Mouse (Mus musculus) kidney, embryonic 15.5 days (tissue): ENCODE data around the gene Fgfr2. TPM values are rescaled to one million over a fixed set of nuclear protein-coding genes. Genes with fewer than 3 reads are reported as not detected.

ENCODE experiments used
- ATAC-seq: fragments of 200-750 bp; cut with Nextera tagmentation; replicated peaks from 2 replicates; pipeline ENCODE4 v1.8.0; 2017; ENCODE audit warnings: moderate TSS enrichment; ENCODE audit not compliant: low FRiP score
- H3K27ac ChIP-seq: fragments of 300-500 bp; sonication (generic); 2 replicates; pipeline ENCODE4 v1.5.1; 2015; ENCODE audit warnings: mild to moderate bottlenecking, inconsistent platforms
- H3K27me3 ChIP-seq: fragments of 300-500 bp; sonication (generic); 2 replicates; pipeline ENCODE4 v1.6.1; 2015; ENCODE audit warnings: inconsistent platforms
- H3K36me3 ChIP-seq: fragments of 300-500 bp; sonication (generic); 2 replicates; pipeline ENCODE4 v1.6.1; 2015; ENCODE audit warnings: inconsistent platforms
- H3K4me1 ChIP-seq: fragments of 300-500 bp; sonication (generic); 2 replicates; pipeline ENCODE4 v1.6.1; 2015; ENCODE audit warnings: inconsistent platforms
- H3K4me2 ChIP-seq: fragments of 300-500 bp; sonication (generic); 2 replicates; pipeline ENCODE4 v1.6.1; 2015; ENCODE audit warnings: moderate library complexity, mild to moderate bottlenecking, inconsistent platforms
- H3K4me3 ChIP-seq: fragments of 300-500 bp; sonication (generic); replicated peaks from 2 replicates; pipeline ENCODE4 v1.5.1; 2015; ENCODE audit warnings: mild to moderate bottlenecking, inconsistent platforms
- H3K9ac ChIP-seq: fragments of 300-500 bp; sonication (generic); 2 replicates; pipeline ENCODE4 v1.6.1; 2015; ENCODE audit warnings: mild to moderate bottlenecking, inconsistent platforms
- H3K9me3 ChIP-seq: fragments of 300-500 bp; sonication (generic); replicated peaks from 2 replicates; pipeline ENCODE4 v1.6.1; 2016; ENCODE audit warnings: inconsistent platforms
- WGBS: fragments of 180-500 bp; shearing (Covaris S2); methylation state at CpG from one replicate; pipeline ENCODE4 v1.1.7; 2015; ENCODE audit warnings: mixed read lengths; 5-methylcytosine and 5-hydroxymethylcytosine counted together
- polyA plus RNA-seq: library from polyadenylated mRNA; unstranded; fragments of >200 nt; fragmentation: Nextera tagmentation; extraction: Ambion mirVana; gene quantifications from 2 replicates; pipeline ENCODE4 v1.2.1, GENCODE M21; 2015

Fgfr2 gene
- polyA plus RNA-seq, 1 experiment from 2014 or later, result 104 TPM

- no peak overlapping the region for H3K9ac ChIP-seq
- WGBS, result 7% methylated on average over 8 of the region's 8 CpGs
- no peak for ATAC-seq
- no peak overlapping the region for H3K4me3 ChIP-seq
- H3K27ac ChIP-seq, result no peak overlapping the region
- no peaks in the 10 kb centered on the region for H3K36me3 ChIP-seq
- peaks cover 30% of the 10 kb centered on the region; the same call in 1 of the 2 replicates for H3K27me3 ChIP-seq
- H3K4me1 ChIP-seq, result no peaks in the 10 kb centered on the region
- no peak overlapping the region for H3K4me2 ChIP-seq
- no peaks in the 10 kb centered on the region for H3K9me3 ChIP-seq
Observed at GRCm38 (mm10) chr7:132213460-132213859, 909.7 kb downstream of the Fgfr2 start.

DNA sequence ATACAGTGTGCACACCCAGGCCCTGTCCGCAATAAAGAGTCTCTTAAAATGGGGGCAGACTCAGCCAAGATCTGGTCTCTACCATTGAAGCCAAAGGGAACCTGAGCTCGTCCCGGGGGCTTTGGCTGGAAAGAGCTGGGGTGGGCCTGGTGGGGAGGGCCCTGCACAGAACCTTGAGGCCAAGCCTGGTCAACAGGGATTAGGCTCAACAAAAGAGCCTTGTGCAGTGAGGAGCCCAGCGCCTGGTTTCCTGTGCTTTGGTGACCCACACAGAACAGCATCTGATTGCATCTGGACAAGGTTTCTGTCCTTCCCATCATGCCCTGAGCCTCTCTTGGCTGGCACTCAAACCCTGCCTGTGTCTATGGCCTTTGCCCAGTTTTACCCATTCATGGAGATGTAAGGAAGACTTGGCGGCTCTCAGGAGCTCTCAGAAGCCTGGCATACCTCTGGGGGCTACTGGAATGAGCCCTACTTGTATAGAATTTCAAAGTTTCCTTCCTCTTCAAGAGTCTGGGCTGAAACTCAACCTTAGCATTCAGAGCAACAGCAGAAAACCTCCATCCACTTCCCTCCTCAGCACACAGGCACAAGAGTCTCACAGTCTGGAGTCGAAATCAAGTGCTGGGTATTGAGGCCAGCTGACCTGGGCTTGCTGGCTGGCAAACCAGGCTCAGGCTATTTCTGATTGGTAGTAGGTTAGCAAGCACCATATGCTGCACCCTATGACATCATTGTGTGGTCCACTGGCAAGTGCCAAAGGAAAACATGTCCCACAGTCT, 911.0 kb downstream of the Fgfr2 start:
- Histone ChIP-seq H3K4me1 (no peaks in the 10 kb centered on the region), H3K27ac (no peak overlapping the region), H3K9ac (no peak overlapping the region), H3K9me3 (no peaks in the 10 kb centered on the region), H3K36me3 (no peaks in the 10 kb centered on the region), H3K4me3 (no peak overlapping the region), H3K27me3 (peaks cover 30% of the 10 kb centered on the region; the same call in 1 of the 2 replicates), H3K4me2 (no peak overlapping the region)
- WGBS, result 82% methylated on average over 6 of the region's 6 CpGs
- ATAC-seq, result no peak

GRCm38 (mm10) chr7:132210616-132211015, 912.5 kb downstream of the Fgfr2 start:
- no peak overlapping the region for H3K27ac ChIP-seq
- no peak for ATAC-seq
- H3K4me2 ChIP-seq, result no peak overlapping the region
- no peaks in the 10 kb centered on the region for H3K36me3 ChIP-seq
- H3K4me3 ChIP-seq, result no peak overlapping the region
- no peaks in the 10 kb centered on the region for H3K4me1 ChIP-seq
- 90% methylated on average over 5 of the region's 5 CpGs for WGBS
- peaks cover 28% of the 10 kb centered on the region; the same call in 1 of the 2 replicates for H3K27me3 ChIP-seq
- H3K9me3 ChIP-seq, result no peaks in the 10 kb centered on the region
- no peak overlapping the region for H3K9ac ChIP-seq

- ATAC-seq, result no peak
- Histone ChIP-seq H3K27me3 (peaks cover 22% of the 10 kb centered on the region; the same call in 1 of the 2 replicates), H3K4me2 (no peak overlapping the region), H3K27ac (no peak overlapping the region), H3K36me3 (no peaks in the 10 kb centered on the region), H3K9me3 (no peaks in the 10 kb centered on the region), H3K4me1 (peaks cover 3% of the 10 kb centered on the region), H3K4me3 (no peak overlapping the region), H3K9ac (no peak overlapping the region)
- WGBS, result 79% methylated on average over 9 of the region's 9 CpGs
Observed at GRCm38 (mm10) chr7:132208946-132209651, 914.1 kb downstream of the Fgfr2 start.

GRCm38 (mm10) chr7:132204073-132204612, 919.0 kb downstream of the Fgfr2 start:
- peaks cover 6% of the 10 kb centered on the region for H3K4me1 ChIP-seq
- no peak overlapping the region for H3K4me2 ChIP-seq
- no peaks in the 10 kb centered on the region for H3K36me3 ChIP-seq
- H3K4me3 ChIP-seq, result no peak overlapping the region
- H3K27me3 ChIP-seq, result peaks cover 19% of the 10 kb centered on the region; the same call in 1 of the 2 replicates
- H3K27ac ChIP-seq, result 0 out of 2 replicates have a peak overlapping the region, but pooled peaks have one; percentile 0
- no peak overlapping the region for H3K9ac ChIP-seq
- 5% methylated on average over 1 of the region's 1 CpGs for WGBS
- peak; percentile 60; the same call in 1 of the 2 replicates for ATAC-seq
- no peaks in the 10 kb centered on the region for H3K9me3 ChIP-seq

DNA sequence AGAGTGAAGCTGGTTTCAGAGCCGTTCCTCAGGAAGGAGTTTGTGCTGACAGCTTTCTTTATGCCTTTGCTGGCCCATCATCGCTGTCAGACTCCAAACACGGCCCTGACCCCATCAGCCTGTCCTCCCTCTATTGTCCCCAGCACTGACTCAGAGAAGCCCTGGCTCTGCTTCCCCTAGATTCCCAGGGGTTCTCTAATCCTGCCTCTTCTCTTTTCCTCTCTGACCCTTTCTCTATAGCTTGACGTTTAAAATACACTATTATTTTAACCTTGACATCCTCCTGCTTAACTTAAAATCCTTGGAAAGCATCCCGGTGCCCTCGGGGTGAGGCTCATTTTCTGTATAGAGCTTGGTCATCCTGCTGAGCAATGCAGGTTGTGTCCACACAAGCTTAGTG, 923.5 kb downstream of the Fgfr2 start:
- Histone ChIP-seq H3K27me3 (peaks cover 23% of the 10 kb centered on the region; the same call in 1 of the 2 replicates), H3K9ac (no peak overlapping the region), H3K27ac (no peak overlapping the region), H3K4me1 (peaks cover 6% of the 10 kb centered on the region), H3K9me3 (no peaks in the 10 kb centered on the region), H3K4me3 (no peak overlapping the region), H3K4me2 (no peak overlapping the region), H3K36me3 (no peaks in the 10 kb centered on the region)
- ATAC-seq, result no peak
- 19% methylated on average over 6 of the region's 6 CpGs for WGBS

DNA sequence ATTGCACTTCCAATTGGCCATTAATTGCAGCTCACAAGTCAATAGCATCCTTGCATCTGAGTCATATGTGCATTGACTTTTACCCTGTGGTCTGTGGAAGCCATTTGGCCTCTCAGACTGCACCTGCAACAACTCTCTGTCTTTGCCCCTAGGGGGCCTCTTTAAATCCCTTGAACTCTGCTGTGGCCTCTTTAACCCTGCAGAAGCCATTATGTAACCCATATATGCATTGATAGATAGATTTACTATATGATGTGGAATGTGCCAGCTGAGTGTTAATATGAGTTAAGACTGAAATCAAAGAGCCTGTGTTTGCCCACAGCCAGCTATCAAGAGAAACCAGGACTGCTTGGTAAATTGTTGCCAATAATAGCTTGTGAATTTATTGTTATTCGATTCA, 924.3 kb downstream of the Fgfr2 start:
- H3K4me2 ChIP-seq, result no peak overlapping the region
- no peak overlapping the region for H3K4me3 ChIP-seq
- 85% methylated on average over 1 of the region's 1 CpGs for WGBS
- H3K27me3 ChIP-seq, result peaks cover 23% of the 10 kb centered on the region; the same call in 1 of the 2 replicates
- no peak overlapping the region for H3K9ac ChIP-seq
- no peaks in the 10 kb centered on the region for H3K4me1 ChIP-seq
- no peaks in the 10 kb centered on the region for H3K36me3 ChIP-seq
- no peak for ATAC-seq
- H3K9me3 ChIP-seq, result no peaks in the 10 kb centered on the region
- no peak overlapping the region for H3K27ac ChIP-seq

DNA sequence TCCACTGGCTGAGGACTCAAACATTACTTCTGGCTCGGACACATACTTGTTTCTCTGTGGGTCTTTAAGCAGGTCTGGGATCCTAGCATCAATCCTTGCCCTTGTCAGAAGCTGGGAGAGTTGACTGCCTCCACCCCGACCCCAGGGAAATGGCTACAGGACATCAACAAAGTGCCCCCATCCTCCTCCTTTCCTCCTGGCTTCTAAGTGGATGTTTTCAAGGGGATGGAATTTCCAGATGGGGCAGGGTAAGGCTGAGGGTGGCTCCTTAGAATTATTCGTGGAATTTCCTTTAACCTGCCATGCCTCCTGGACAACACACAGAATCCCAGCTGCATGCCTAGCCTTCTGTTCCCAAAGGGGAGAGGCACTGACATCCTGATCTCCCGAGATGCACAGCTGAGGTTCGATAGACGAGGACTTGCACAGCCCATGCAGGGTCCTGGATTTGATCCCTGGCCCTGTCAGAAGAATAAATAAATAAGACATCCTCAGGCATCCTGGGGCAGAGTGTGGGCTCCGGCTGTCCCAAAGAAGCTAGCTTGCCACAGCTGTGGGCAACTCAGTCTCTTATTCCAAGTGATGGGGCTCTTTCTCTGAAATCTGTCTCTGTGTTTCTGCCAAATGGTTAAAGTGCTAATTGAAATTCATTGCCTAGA, 925.2 kb downstream of the Fgfr2 start:
- H3K9ac ChIP-seq, result no peak overlapping the region
- H3K36me3 ChIP-seq, result no peaks in the 10 kb centered on the region
- H3K4me2 ChIP-seq, result no peak overlapping the region
- no peak overlapping the region for H3K27ac ChIP-seq
- 35% methylated on average over 7 of the region's 7 CpGs for WGBS
- ATAC-seq, result no peak
- peaks cover 23% of the 10 kb centered on the region; the same call in 1 of the 2 replicates for H3K27me3 ChIP-seq
- no peaks in the 10 kb centered on the region for H3K4me1 ChIP-seq
- H3K9me3 ChIP-seq, result no peaks in the 10 kb centered on the region
- H3K4me3 ChIP-seq, result no peak overlapping the region

DNA sequence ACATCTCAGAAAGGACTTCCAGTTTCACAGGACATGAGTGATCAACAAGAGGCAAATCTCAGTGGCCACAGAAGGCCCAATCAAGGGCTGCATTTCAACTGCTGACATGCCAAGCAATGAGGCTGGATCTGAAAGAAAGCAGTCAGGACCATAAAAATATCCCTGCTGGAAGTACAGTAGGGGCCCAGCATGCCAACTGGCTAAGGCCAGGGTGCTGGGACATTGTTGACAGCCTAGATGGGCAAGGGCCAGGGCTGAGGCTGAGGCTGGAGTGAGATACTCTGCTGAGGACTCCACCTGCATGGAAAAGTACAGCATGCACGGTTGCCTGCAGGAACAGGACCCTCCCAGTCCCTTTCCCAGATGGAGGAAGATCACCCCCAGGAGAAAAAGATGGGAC, 926.6 kb downstream of the Fgfr2 start:
- Histone ChIP-seq H3K27me3 (peaks cover 14% of the 10 kb centered on the region; the same call in 1 of the 2 replicates), H3K27ac (no peak overlapping the region), H3K4me3 (no peak overlapping the region), H3K4me1 (no peaks in the 10 kb centered on the region), H3K36me3 (no peaks in the 10 kb centered on the region), H3K9me3 (no peaks in the 10 kb centered on the region), H3K9ac (no peak overlapping the region), H3K4me2 (no peak overlapping the region)
- 80% methylated on average over 1 of the region's 1 CpGs for WGBS
- no peak for ATAC-seq

DNA sequence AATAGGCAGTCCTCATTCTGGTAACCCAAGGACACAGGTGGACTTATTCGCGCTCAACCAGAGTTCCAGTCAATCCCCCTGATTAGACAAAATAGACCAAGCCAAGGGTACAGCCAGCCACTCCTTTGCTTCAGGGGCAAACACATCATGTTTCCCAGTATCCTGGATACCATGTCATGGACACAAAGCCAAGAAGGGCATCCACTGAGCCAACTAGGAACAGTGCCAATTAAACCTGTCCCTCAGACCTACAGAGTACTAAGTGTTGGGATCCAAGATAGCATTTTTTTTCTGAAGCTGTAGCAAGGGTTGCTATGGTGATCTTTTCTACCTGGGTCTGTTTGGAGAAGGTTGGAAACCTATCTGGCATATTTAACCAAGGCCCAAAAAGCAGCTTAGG, 929.5 kb downstream of the Fgfr2 start:
- Histone ChIP-seq H3K9me3 (no peaks in the 10 kb centered on the region), H3K4me1 (no peaks in the 10 kb centered on the region), H3K4me2 (no peak overlapping the region), H3K27ac (no peak overlapping the region), H3K36me3 (no peaks in the 10 kb centered on the region), H3K9ac (no peak overlapping the region), H3K27me3 (0 out of 2 replicates have a peak, but pooled peaks cover 7% of the 10 kb centered on the region), H3K4me3 (no peak overlapping the region)
- no peak for ATAC-seq
- 92% methylated on average over 2 of the region's 2 CpGs for WGBS

- Histone ChIP-seq H3K27ac (no peak overlapping the region), H3K4me3 (no peak overlapping the region), H3K9ac (no peak overlapping the region), H3K4me1 (no peaks in the 10 kb centered on the region), H3K36me3 (no peaks in the 10 kb centered on the region), H3K4me2 (no peak overlapping the region), H3K27me3 (no peaks in the 10 kb centered on the region), H3K9me3 (no peaks in the 10 kb centered on the region)
- ATAC-seq, result no peak
- 66% methylated on average over 3 of the region's 3 CpGs for WGBS
Observed at GRCm38 (mm10) chr7:132187456-132187855, 935.7 kb downstream of the Fgfr2 start.
